Mouse (Mus musculus) MN1 (cell line): ENCODE data around the gene Tmem273.

Experiments used
- DNase-seq: peaks from one replicate; pipeline ENCODE4 v3.0.0-alpha.2; 2016; ENCODE audit warnings: low spot score

Gene Tmem273

GRCm38 (mm10) chr14:32785556-32786130 lies at the start of gene Tmem273:
Gene Tmem273, plus strand, starts transcription at chr14:32785963.
- no peak for DNase-seq

GRCm38 (mm10) chr14:32736561-32736960 lies 49.2 kb upstream of the Tmem273 start:
- DNase-seq, result no peak

GRCm38 (mm10) chr14:32738586-32738985 lies 47.2 kb upstream of the Tmem273 start:
- no peak for DNase-seq

GRCm38 (mm10) chr14:32748519-32748918 lies 37.2 kb upstream of the Tmem273 start:
- DNase-seq, result no peak

- DNase-seq, result no peak
Observed at GRCm38 (mm10) chr14:32750727-32751126, 35.0 kb upstream of the Tmem273 start.

GRCm38 (mm10) chr14:32754286-32754685 lies 31.5 kb upstream of the Tmem273 start:
- no peak for DNase-seq

- DNase-seq, result no peak
Observed at GRCm38 (mm10) chr14:32762177-32762576, 23.6 kb upstream of the Tmem273 start.

- no peak for DNase-seq
Observed at GRCm38 (mm10) chr14:32770563-32770962, 15.2 kb upstream of the Tmem273 start.

GRCm38 (mm10) chr14:32772085-32772484 lies 13.7 kb upstream of the Tmem273 start:
- no peak for DNase-seq

GRCm38 (mm10) chr14:32772791-32773190 lies 13.0 kb upstream of the Tmem273 start:
- DNase-seq, result no peak

GRCm38 (mm10) chr14:32773456-32773855 lies 12.3 kb upstream of the Tmem273 start:
- DNase-seq, result no peak

GRCm38 (mm10) chr14:32776077-32776476 lies 9.7 kb upstream of the Tmem273 start:
- DNase-seq, result no peak

- DNase-seq, result no peak
Observed at GRCm38 (mm10) chr14:32778362-32778761, 7.4 kb upstream of the Tmem273 start.

- no peak for DNase-seq
Observed at GRCm38 (mm10) chr14:32782866-32783265, 2.9 kb upstream of the Tmem273 start.

GRCm38 (mm10) chr14:32784130-32784747 lies 1.5 kb upstream of the Tmem273 start:
- DNase-seq, result no peak

- no peak for DNase-seq
Observed at GRCm38 (mm10) chr14:32784748-32785134, 1.0 kb upstream of the Tmem273 start.

GRCm38 (mm10) chr14:32787691-32788090 lies 1.9 kb downstream of the Tmem273 start:
- DNase-seq, result no peak

- no peak for DNase-seq
Observed at GRCm38 (mm10) chr14:32796375-32796774, 10.6 kb downstream of the Tmem273 start.

GRCm38 (mm10) chr14:32797803-32798202 lies 12.0 kb downstream of the Tmem273 start:
- no peak for DNase-seq

- no peak for DNase-seq
Observed at GRCm38 (mm10) chr14:32798355-32798754, 12.6 kb downstream of the Tmem273 start.

GRCm38 (mm10) chr14:32800048-32800447 lies 14.3 kb downstream of the Tmem273 start:
- DNase-seq, result no peak

GRCm38 (mm10) chr14:32801016-32801661 lies 15.4 kb downstream of the Tmem273 start:
- DNase-seq, result no peak

- DNase-seq, result no peak
Observed at GRCm38 (mm10) chr14:32801662-32802024, 15.9 kb downstream of the Tmem273 start.

- DNase-seq, result no peak
Observed at GRCm38 (mm10) chr14:32810111-32810510, 24.3 kb downstream of the Tmem273 start.
